Mouse (Mus musculus): ENCODE results near the gene 6430550D23Rik. TPM values are rescaled to one million over a fixed set of nuclear protein-coding genes. Genes with fewer than 3 reads are reported as not detected.

Gene 6430550D23Rik
- polyA plus RNA-seq, 1 experiment, result 0.09 TPM

DNA sequence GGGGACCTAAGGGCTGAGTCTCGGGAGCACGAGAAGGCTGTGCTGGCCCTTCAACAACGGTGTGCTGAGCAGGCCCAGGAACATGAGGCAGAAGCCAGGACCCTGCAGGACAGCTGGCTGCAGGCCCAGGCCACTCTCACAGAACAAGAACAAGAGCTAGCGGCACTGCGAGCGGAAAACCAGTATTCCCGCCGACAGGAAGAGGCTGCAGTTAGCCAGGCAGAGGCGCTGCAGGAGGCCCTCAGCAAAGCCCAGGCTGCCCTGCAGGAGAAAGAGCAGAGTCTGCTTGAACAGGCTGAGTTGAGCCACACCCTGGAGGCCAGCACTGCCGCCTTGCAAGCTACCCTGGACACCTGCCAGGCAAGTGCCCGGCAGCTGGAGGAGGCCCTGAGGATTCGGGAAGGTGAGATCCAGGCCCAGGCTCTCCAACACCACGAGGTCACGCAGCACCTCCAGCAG is 15.9 kb downstream of the 6430550D23Rik start:
- Histone ChIP-seq H3K79me3 (ENCODE audit: low read depth) (no peaks in the 10 kb centered on the region), H3ac (ENCODE audit: control insufficient read depth, insufficient read length, low read depth) (no peak overlapping the region), H3K27me3 (ENCODE audit: control insufficient read depth, insufficient read depth, insufficient read length) (no peaks in the 10 kb centered on the region), H3K36me3 (ENCODE audit: control insufficient read depth, insufficient read depth) (peaks cover 89% of the 10 kb centered on the region), H3K4me3 (ENCODE audit: insufficient read depth, poor library complexity, severe bottlenecking) (no peak overlapping the region), H3K79me2 (ENCODE audit: control insufficient read depth, insufficient read depth) (no peaks in the 10 kb centered on the region)
- no peak for TF ChIP-seq MYOG (IDR thresholded peaks at IDR 0.05; ENCODE audit: control insufficient read depth, extremely low read depth, insufficient read length)

DNA sequence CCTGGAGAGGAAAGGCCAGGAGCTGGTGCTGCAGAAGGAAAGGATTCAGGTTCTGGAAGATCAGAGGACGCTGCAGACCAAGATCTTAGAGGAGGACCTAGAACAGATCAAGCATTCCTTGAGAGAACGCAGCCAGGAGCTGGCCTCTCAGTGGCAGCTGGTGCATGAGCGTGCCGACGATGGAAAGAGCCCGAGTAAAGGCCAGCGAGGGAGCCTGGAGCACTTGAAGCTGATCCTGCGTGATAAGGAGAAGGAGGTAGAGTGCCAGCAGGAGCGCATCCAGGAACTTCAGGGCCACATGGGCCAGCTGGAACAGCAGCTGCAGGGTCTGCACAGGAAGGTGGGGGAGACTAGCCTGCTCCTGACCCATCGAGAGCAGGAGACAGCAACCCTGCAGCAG is 16.6 kb downstream of the 6430550D23Rik start:
- Histone ChIP-seq H3K4me3 (ENCODE audit: insufficient read depth, poor library complexity, severe bottlenecking) (no peak overlapping the region), H3K36me3 (ENCODE audit: control insufficient read depth, insufficient read depth) (peaks cover 89% of the 10 kb centered on the region)

GRCm38 (mm10) chr2:155989085-155989484 is 18.7 kb downstream of the 6430550D23Rik start:
- H3K4me3 ChIP-seq (ENCODE audit: insufficient read depth, poor library complexity, severe bottlenecking), result no peak overlapping the region
- no peaks in the 10 kb centered on the region for H3K79me2 ChIP-seq (ENCODE audit: control insufficient read depth, insufficient read depth)
- no peak for TF ChIP-seq USF1 (IDR thresholded peaks at IDR 0.05; ENCODE audit: low read depth)
- TF ChIP-seq MYOD1 (IDR thresholded peaks at IDR 0.05; ENCODE audit: control insufficient read depth, insufficient read length, low read depth), result no peak
- TF ChIP-seq MAX (IDR thresholded peaks at IDR 0.05), result no peak
- TF ChIP-seq MYOG (IDR thresholded peaks at IDR 0.05; ENCODE audit: control insufficient read depth, extremely low read depth, insufficient read length), result no peak
- TF ChIP-seq CTCF (IDR thresholded peaks at IDR 0.05; ENCODE audit: control insufficient read depth, insufficient read depth, insufficient read length), result no peak
- no peak for TF ChIP-seq FOSL1 (IDR thresholded peaks at IDR 0.05; ENCODE audit: insufficient read depth, low read length, poor library complexity, severe bottlenecking)
- TF ChIP-seq CEBPB (IDR thresholded peaks at IDR 0.05; ENCODE audit: low read depth), result no peak
- no peaks in the 10 kb centered on the region for H3K27me3 ChIP-seq (ENCODE audit: control insufficient read depth, insufficient read depth, insufficient read length)
- H3K36me3 ChIP-seq (ENCODE audit: control insufficient read depth, insufficient read depth), result peaks cover 93% of the 10 kb centered on the region
- H3K79me3 ChIP-seq (ENCODE audit: low read depth), result no peaks in the 10 kb centered on the region
- H3ac ChIP-seq (ENCODE audit: control insufficient read depth, insufficient read length, low read depth), result no peak overlapping the region

More for the DNA sequence above, 16.6 kb downstream of the 6430550D23Rik start:
- Histone ChIP-seq H3K79me2 (ENCODE audit: control insufficient read depth, insufficient read depth) (no peaks in the 10 kb centered on the region), H3ac (ENCODE audit: control insufficient read depth, insufficient read length, low read depth) (no peak overlapping the region), H3K27me3 (ENCODE audit: control insufficient read depth, insufficient read depth, insufficient read length) (no peaks in the 10 kb centered on the region), H3K79me3 (ENCODE audit: low read depth) (no peaks in the 10 kb centered on the region)
- TF ChIP-seq FOSL1 (IDR thresholded peaks at IDR 0.05; ENCODE audit: insufficient read depth, low read length, poor library complexity, severe bottlenecking) (no peak), MYOD1 (IDR thresholded peaks at IDR 0.05; ENCODE audit: control insufficient read depth, insufficient read length, low read depth) (no peak), MAX (IDR thresholded peaks at IDR 0.05) (no peak), CEBPB (IDR thresholded peaks at IDR 0.05; ENCODE audit: low read depth) (no peak), USF1 (IDR thresholded peaks at IDR 0.05; ENCODE audit: low read depth) (no peak), CTCF (IDR thresholded peaks at IDR 0.05; ENCODE audit: control insufficient read depth, insufficient read depth, insufficient read length) (no peak), MYOG (IDR thresholded peaks at IDR 0.05; ENCODE audit: control insufficient read depth, extremely low read depth, insufficient read length) (no peak)

- no peaks in the 10 kb centered on the region for H3K27me3 ChIP-seq (ENCODE audit: control insufficient read depth, insufficient read depth, insufficient read length)
- TF ChIP-seq MYOD1 (IDR thresholded peaks at IDR 0.05; ENCODE audit: control insufficient read depth, insufficient read length, low read depth) (no peak), MAX (IDR thresholded peaks at IDR 0.05) (no peak), FOSL1 (IDR thresholded peaks at IDR 0.05; ENCODE audit: insufficient read depth, low read length, poor library complexity, severe bottlenecking) (no peak), CEBPB (IDR thresholded peaks at IDR 0.05; ENCODE audit: low read depth) (no peak), USF1 (IDR thresholded peaks at IDR 0.05; ENCODE audit: low read depth) (no peak)
- H3K79me3 ChIP-seq (ENCODE audit: low read depth), result no peaks in the 10 kb centered on the region
- H3K36me3 ChIP-seq (ENCODE audit: control insufficient read depth, insufficient read depth), result peaks cover 95% of the 10 kb centered on the region
- no peak overlapping the region for H3ac ChIP-seq (ENCODE audit: control insufficient read depth, insufficient read length, low read depth)
- H3K79me2 ChIP-seq (ENCODE audit: control insufficient read depth, insufficient read depth), result no peaks in the 10 kb centered on the region
- H3K4me3 ChIP-seq (ENCODE audit: insufficient read depth, poor library complexity, severe bottlenecking), result no peak overlapping the region
These were observed 20.6 kb downstream of the 6430550D23Rik start for GRCm38 (mm10) chr2:155987131-155987530.

DNA sequence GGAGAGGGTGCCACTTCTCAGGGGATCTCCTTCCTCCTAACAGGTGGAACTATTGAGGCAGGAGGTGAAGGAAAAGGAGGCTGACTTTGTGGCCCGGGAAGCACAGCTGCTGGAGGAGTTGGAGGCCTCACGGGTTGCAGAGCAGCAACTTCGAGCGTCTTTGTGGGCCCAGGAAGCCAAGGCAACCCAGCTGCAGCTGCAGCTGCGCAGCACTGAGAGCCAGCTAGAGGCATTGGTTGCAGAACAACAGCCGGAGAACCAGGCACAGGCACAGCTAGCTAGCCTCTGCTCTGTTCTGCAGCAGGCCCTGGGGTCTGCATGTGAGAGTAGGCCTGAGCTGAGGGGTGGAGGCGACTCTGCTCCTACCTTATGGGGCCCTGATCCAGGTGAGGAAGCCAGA is 22.0 kb downstream of the 6430550D23Rik start:
- Histone ChIP-seq H3K4me3 (ENCODE audit: insufficient read depth, poor library complexity, severe bottlenecking) (no peak overlapping the region), H3K79me2 (ENCODE audit: control insufficient read depth, insufficient read depth) (peaks cover 7% of the 10 kb centered on the region), H3K27me3 (ENCODE audit: control insufficient read depth, insufficient read depth, insufficient read length) (no peaks in the 10 kb centered on the region), H3ac (ENCODE audit: control insufficient read depth, insufficient read length, low read depth) (no peak overlapping the region), H3K79me3 (ENCODE audit: low read depth) (peaks cover 2% of the 10 kb centered on the region), H3K36me3 (ENCODE audit: control insufficient read depth, insufficient read depth) (peaks cover 98% of the 10 kb centered on the region)
- no peak for TF ChIP-seq MYOG (IDR thresholded peaks at IDR 0.05; ENCODE audit: control insufficient read depth, extremely low read depth, insufficient read length)
- TF ChIP-seq USF1 (IDR thresholded peaks at IDR 0.05; ENCODE audit: low read depth), result no peak
- TF ChIP-seq MYOD1 (IDR thresholded peaks at IDR 0.05; ENCODE audit: control insufficient read depth, insufficient read length, low read depth), result no peak
- no peak for TF ChIP-seq CEBPB (IDR thresholded peaks at IDR 0.05; ENCODE audit: low read depth)

- Histone ChIP-seq H3K4me3 (ENCODE audit: insufficient read depth, poor library complexity, severe bottlenecking) (peak overlapping the region; percentile 16), H3K79me2 (ENCODE audit: control insufficient read depth, insufficient read depth) (peaks cover 22% of the 10 kb centered on the region), H3K27me3 (ENCODE audit: control insufficient read depth, insufficient read depth, insufficient read length) (no peaks in the 10 kb centered on the region), H3K36me3 (ENCODE audit: control insufficient read depth, insufficient read depth) (peaks cover 90% of the 10 kb centered on the region), H3K79me3 (ENCODE audit: low read depth) (peaks cover 9% of the 10 kb centered on the region), H3ac (ENCODE audit: control insufficient read depth, insufficient read length, low read depth) (peak overlapping the region; percentile 49)
- TF ChIP-seq MYOD1 (IDR thresholded peaks at IDR 0.05; ENCODE audit: control insufficient read depth, insufficient read length, low read depth), result no peak
- TF ChIP-seq USF1 (IDR thresholded peaks at IDR 0.05; ENCODE audit: low read depth), result no peak
- TF ChIP-seq CEBPB (IDR thresholded peaks at IDR 0.05; ENCODE audit: low read depth), result no peak
- TF ChIP-seq MYOG (IDR thresholded peaks at IDR 0.05; ENCODE audit: control insufficient read depth, extremely low read depth, insufficient read length), result no peak
- no peak for TF ChIP-seq FOSL1 (IDR thresholded peaks at IDR 0.05; ENCODE audit: insufficient read depth, low read length, poor library complexity, severe bottlenecking)
- no peak for TF ChIP-seq MAX (IDR thresholded peaks at IDR 0.05)
- TF ChIP-seq CTCF (IDR thresholded peaks at IDR 0.05; ENCODE audit: control insufficient read depth, insufficient read depth, insufficient read length), result no peak
These were observed 28.3 kb downstream of the 6430550D23Rik start for GRCm38 (mm10) chr2:155979328-155979991.

Measured in C2C12 (cell line).